Mouse (Mus musculus) limb, embryonic 12.5 days (tissue): ENCODE data around the gene Olfr866. TPM values are rescaled to one million over a fixed set of nuclear protein-coding genes. Genes with fewer than 3 reads are reported as not detected.

Source experiments
- ATAC-seq: fragments of 200-750 bp; cut with Nextera tagmentation; 2 replicates; pipeline ENCODE4 v1.8.0; 2017; ENCODE audit warnings: low read depth, moderate TSS enrichment; ENCODE audit not compliant: insufficient number of reproducible peaks, insufficient read depth, low FRiP score, low TSS enrichment
- H3K27ac ChIP-seq: fragments of 300-500 bp; sonication (generic); 2 replicates; pipeline ENCODE4 v1.5.1; 2016; ENCODE audit warnings: mild to moderate bottlenecking, moderate library complexity
- H3K27me3 ChIP-seq: fragments of 300-500 bp; sonication (generic); 2 replicates; pipeline ENCODE4 v1.6.1; 2016; ENCODE audit warnings: mild to moderate bottlenecking, moderate library complexity
- H3K36me3 ChIP-seq: fragments of 300-500 bp; sonication (generic); 2 replicates; pipeline ENCODE4 v1.6.1; 2016; ENCODE audit warnings: mild to moderate bottlenecking, moderate library complexity
- H3K4me1 ChIP-seq: fragments of 300-500 bp; sonication (generic); replicated peaks from 2 replicates; pipeline ENCODE4 v1.6.1; 2016
- H3K4me2 ChIP-seq: fragments of 300-500 bp; sonication (generic); 2 replicates; pipeline ENCODE4 v1.6.1; 2016; ENCODE audit warnings: mild to moderate bottlenecking, moderate library complexity
- H3K4me3 ChIP-seq: fragments of 300-500 bp; sonication (generic); replicated peaks from 2 replicates; pipeline ENCODE4 v1.5.1; 2016; ENCODE audit warnings: mild to moderate bottlenecking
- H3K9ac ChIP-seq: fragments of 300-500 bp; sonication (generic); replicated peaks from 2 replicates; pipeline ENCODE4 v1.6.1; 2016; ENCODE audit warnings: mild to moderate bottlenecking, moderate library complexity
- H3K9me3 ChIP-seq: fragments of 300-500 bp; sonication (generic); 2 replicates; pipeline ENCODE4 v1.6.1; 2016; ENCODE audit warnings: mild to moderate bottlenecking, moderate library complexity
- WGBS: fragments of 180-500 bp; shearing (Covaris S2); methylation state at CpG from one replicate; pipeline ENCODE4 v1.1.7; 2016; 5-methylcytosine and 5-hydroxymethylcytosine counted together
- microRNA-seq: library from miRNA; unstranded; fragments of <30 nt; microRNA quantifications from one replicate; pipeline ENCODE4, GENCODE M21; 2017
- polyA plus RNA-seq: library from polyadenylated mRNA; unstranded; fragments of >200 nt; fragmentation: Nextera tagmentation; extraction: Ambion mirVana; gene quantifications from 2 replicates; pipeline ENCODE4 v1.2.1, GENCODE M21; 2016

Gene Olfr866
- not detected in 2 replicates for polyA plus RNA-seq

GRCm38 (mm10) chr9:20027935-20028334 is at the start of gene Olfr866:
TSS of gene Olfr866 (minus strand) at chr9:20028035.
- ATAC-seq = no peak
- H3K4me1 ChIP-seq = no peaks in the 10 kb centered on the region
- 83% methylated on average over 2 of the region's 2 CpGs for WGBS

GRCm38 (mm10) chr9:20073523-20074177 is 45.8 kb upstream of the Olfr866 start:
- Histone ChIP-seq H3K9me3 (peaks cover 51% of the 10 kb centered on the region), H3K4me2 (no peak overlapping the region), H3K27me3 (no peaks in the 10 kb centered on the region), H3K4me3 (no peak overlapping the region), H3K36me3 (no peaks in the 10 kb centered on the region), H3K27ac (no peak overlapping the region), H3K4me1 (no peaks in the 10 kb centered on the region), H3K9ac (no peak overlapping the region)
- ATAC-seq = no peak
- 63% methylated on average over 7 of the region's 7 CpGs for WGBS

More at GRCm38 (mm10) chr9:20027935-20028334, at the start of gene Olfr866:
- no peak within 1 kb of the TSS for H3K4me2 ChIP-seq
- no peaks in the 10 kb centered on the region for H3K36me3 ChIP-seq
- no peaks in the 10 kb centered on the region for H3K27me3 ChIP-seq
- no peak within 1 kb of the TSS for H3K9ac ChIP-seq
- no peak within 1 kb of the TSS for H3K27ac ChIP-seq
- H3K4me3 ChIP-seq = no peak within 1 kb of the TSS
- peaks cover 5% of the 10 kb centered on the region; the same call in 1 of the 2 replicates for H3K9me3 ChIP-seq

GRCm38 (mm10) chr9:20071291-20071690 is 43.5 kb upstream of the Olfr866 start:
- Histone ChIP-seq H3K27ac (no peak overlapping the region), H3K4me3 (no peak overlapping the region), H3K27me3 (no peaks in the 10 kb centered on the region), H3K4me2 (no peak overlapping the region), H3K9ac (no peak overlapping the region), H3K4me1 (no peaks in the 10 kb centered on the region), H3K36me3 (no peaks in the 10 kb centered on the region), H3K9me3 (peaks cover 41% of the 10 kb centered on the region)
- WGBS = 100% methylated on average over 1 of the region's 1 CpGs
- ATAC-seq = no peak

GRCm38 (mm10) chr9:20070236-20070635 is 42.4 kb upstream of the Olfr866 start:
- H3K27ac ChIP-seq = no peak overlapping the region
- no peak overlapping the region for H3K4me3 ChIP-seq
- H3K9me3 ChIP-seq = peaks cover 37% of the 10 kb centered on the region
- no peaks in the 10 kb centered on the region for H3K36me3 ChIP-seq
- no peaks in the 10 kb centered on the region for H3K4me1 ChIP-seq
- WGBS = 85% methylated on average over 3 of the region's 3 CpGs
- no peak overlapping the region for H3K4me2 ChIP-seq
- no peaks in the 10 kb centered on the region for H3K27me3 ChIP-seq
- no peak for ATAC-seq
- no peak overlapping the region for H3K9ac ChIP-seq

GRCm38 (mm10) chr9:20057462-20057861 is 29.6 kb upstream of the Olfr866 start, which contains the start of gene Olfr867:
TSS of gene Olfr867 (minus strand) at chr9:20057562.
- Histone ChIP-seq H3K4me3 (no peak within 1 kb of the TSS), H3K4me2 (no peak within 1 kb of the TSS), H3K27ac (no peak within 1 kb of the TSS), H3K9me3 (peaks cover 3% of the 10 kb centered on the region; the same call in 1 of the 2 replicates), H3K9ac (no peak within 1 kb of the TSS), H3K27me3 (no peaks in the 10 kb centered on the region), H3K36me3 (no peaks in the 10 kb centered on the region), H3K4me1 (no peaks in the 10 kb centered on the region)
- WGBS = 72% methylated on average over 1 of the region's 1 CpGs
- ATAC-seq = no peak

- H3K4me1 ChIP-seq = no peaks in the 10 kb centered on the region
- WGBS = 79% methylated on average over 3 of the region's 3 CpGs
- peaks cover 29% of the 10 kb centered on the region for H3K9me3 ChIP-seq
- no peak overlapping the region for H3K9ac ChIP-seq
- no peak for ATAC-seq
- H3K4me2 ChIP-seq = no peak overlapping the region
- no peak overlapping the region for H3K4me3 ChIP-seq
- no peak overlapping the region for H3K27ac ChIP-seq
- no peaks in the 10 kb centered on the region for H3K36me3 ChIP-seq
- no peaks in the 10 kb centered on the region for H3K27me3 ChIP-seq
Measured at GRCm38 (mm10) chr9:20047964-20048363, 20.1 kb upstream of the Olfr866 start.

Small RNA genes within 50 kb of the gene (microRNA-seq; reads per million reads assigned to microRNA genes)
- gene Gm26231 = not detected
- gene Gm44395 = not detected

Other genes with a start within 250 kb of the Olfr866 start
- gene Olfr58, start 247.8 kb downstream of the Olfr866 start, polyA plus RNA-seq = not detected in 2 replicates
- gene Olfr859, start 223.1 kb downstream of the Olfr866 start, polyA plus RNA-seq = not detected in 2 replicates
- not detected in 2 replicates for gene Olfr860, start 178.3 kb downstream of the Olfr866 start, polyA plus RNA-seq
- gene Olfr862, start 140.0 kb downstream of the Olfr866 start, polyA plus RNA-seq = not detected in 2 replicates
- gene Olfr77, start 111.2 kb downstream of the Olfr866 start, polyA plus RNA-seq = 0.20 and 0.27 TPM in 2 replicates
- not detected in 2 replicates for gene Olfr867, start 29.5 kb upstream of the Olfr866 start, polyA plus RNA-seq
- not detected in 2 replicates for gene Olfr868, start 70.6 kb upstream of the Olfr866 start, polyA plus RNA-seq
- not detected in 2 replicates for gene Olfr869, start 101.0 kb upstream of the Olfr866 start, polyA plus RNA-seq
- not detected in 2 replicates for gene Olfr870, start 146.0 kb upstream of the Olfr866 start, polyA plus RNA-seq
- gene Olfr871, start 184.2 kb upstream of the Olfr866 start, polyA plus RNA-seq = not detected in 2 replicates
- gene Olfr872, start 209.1 kb upstream of the Olfr866 start, polyA plus RNA-seq = not detected in 2 replicates